Mouse (Mus musculus) heart, postnatal 14 days (tissue): ENCODE data around the gene Muc2. TPM values are rescaled to one million over a fixed set of nuclear protein-coding genes. Genes with fewer than 3 reads are reported as not detected.
A peak's percentile ranks its signal among the peaks of the same experiment; 100 is the strongest.
"Not testable (repeated sequence)": the region's sequence is repeated elsewhere in the genome, so short reads cannot be mapped to it uniquely, and the experiment has no call there.

ENCODE experiments used
- DNase-seq, 2 experiments: peaks; one replicate each; pipeline ENCODE4 v3.0.0; 2021 to 2022
- intact Hi-C: fragments of 180-260 bp; cut with DNase I; formaldehyde crosslinking; loops from one replicate; pipeline ENCODE4 v1.15.1; 2025
- long read RNA-seq, 2 experiments: library from polyadenylated mRNA; stranded (forward); transcript quantifications; one replicate each; pipeline ENCODE4 v2.0.0; 2021
- total RNA-seq, 2 experiments: library from RNA; stranded (reverse); gene quantifications; 2 replicates each; pipeline ENCODE4 v1.2.3; 2021

The Muc2 gene
- total RNA-seq, result under 1 TPM; 0.10 to 0.26 TPM
- long read RNA-seq, experiment 1, result 0 reads
- long read RNA-seq, experiment 2, result 0 reads

DNA sequence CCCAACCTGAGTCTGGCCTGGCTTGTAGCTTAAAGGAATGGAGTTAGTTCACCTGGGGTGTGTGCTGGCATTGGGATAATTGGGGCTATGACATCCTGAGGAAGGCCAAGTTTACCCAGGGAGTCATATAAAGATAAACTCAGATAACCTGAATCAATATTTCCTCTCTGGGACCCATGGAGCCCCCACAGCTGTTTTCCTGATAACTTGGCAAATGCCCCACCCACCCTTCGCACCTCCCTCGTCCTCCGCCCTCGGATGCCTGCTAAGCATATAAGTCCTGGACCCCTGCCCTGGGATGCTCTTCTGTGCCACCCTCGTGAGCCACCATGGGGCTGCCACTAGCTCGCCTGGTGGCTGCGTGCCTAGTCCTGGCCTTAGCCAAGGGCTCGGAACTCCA lies at the start of gene Muc2:
Gene Muc2, plus strand, starts transcription at position 301 of the 400 bp plus-strand sequence.
- DNase-seq, result no peak
- intact Hi-C loops, result no loop called here

DNA sequence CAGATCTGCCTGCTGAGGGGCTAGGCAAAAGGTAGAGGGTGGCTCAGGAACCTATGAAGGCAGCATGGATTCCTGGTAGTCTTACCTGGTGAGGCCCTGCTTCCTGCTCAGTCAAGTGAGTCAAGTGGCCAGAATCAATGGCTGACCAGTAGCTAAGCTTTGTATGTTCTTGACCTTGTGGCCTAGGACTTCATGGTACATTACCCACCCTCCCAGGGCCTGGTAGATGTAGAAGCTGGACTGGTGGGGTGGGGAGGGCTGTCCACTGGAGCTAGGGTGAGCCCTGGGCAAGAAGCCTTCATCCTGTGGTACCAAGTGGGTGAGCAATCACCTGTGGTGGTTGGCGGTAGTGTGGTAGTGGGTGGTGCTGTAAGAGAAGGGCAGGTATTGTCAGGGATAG lies 47.8 kb upstream of the Muc2 start:
- no peak for DNase-seq
- intact Hi-C loops, result no loop called here

- intact Hi-C loops, result no loop called here
- peak; percentile 24 to 45 for DNase-seq
These were observed 47.0 kb upstream of the Muc2 start for GRCm38 (mm10) chr7:141643160-141643559.

GRCm38 (mm10) chr7:141647083-141647482 lies 43.1 kb upstream of the Muc2 start:
- no peak for DNase-seq
- intact Hi-C loops, result no loop called here

- no peak for DNase-seq
- intact Hi-C loops, result no loop called here
These were observed 42.3 kb upstream of the Muc2 start for GRCm38 (mm10) chr7:141647815-141648214.

DNA sequence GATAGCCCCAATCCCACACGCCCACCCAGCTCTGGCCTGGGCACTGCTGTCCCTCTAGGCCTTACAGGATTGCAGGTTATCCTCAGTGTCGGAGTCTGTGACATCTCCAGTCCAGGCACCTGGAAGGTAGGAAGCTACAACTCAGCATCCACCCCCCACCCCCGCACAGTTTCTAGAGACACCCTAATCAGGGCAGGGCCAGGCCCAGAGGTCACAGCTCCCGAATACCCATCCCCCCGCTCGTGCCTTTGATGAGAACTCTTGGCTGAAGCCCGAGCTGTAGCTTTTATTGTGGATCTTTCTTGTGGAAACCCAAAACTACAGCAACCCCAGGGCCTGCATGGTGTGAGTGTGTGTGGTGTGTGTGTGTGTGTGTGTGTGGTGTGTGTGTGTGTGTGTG lies 37.9 kb upstream of the Muc2 start:
- DNase-seq, result no peak
- intact Hi-C loops, result no loop called here

DNA sequence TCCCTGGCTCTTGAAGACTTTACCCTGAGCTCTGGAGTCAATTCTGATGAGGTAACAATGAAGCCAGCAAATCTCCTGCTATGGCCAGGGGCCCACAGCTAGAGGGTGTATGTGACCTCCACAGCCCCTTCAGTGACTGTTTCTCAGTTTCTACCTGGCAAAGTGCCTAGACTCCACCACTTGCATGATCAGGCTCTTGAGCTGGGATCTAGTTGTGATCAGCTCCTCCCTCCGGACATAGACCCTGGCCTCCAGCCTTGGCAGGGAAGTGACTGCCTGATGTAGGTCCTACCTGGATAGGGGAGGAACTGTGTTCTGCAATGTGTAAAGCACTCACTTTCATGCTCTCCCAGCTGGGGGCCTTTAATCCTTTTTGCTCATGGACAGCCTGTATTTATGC lies 29.8 kb upstream of the Muc2 start:
- DNase-seq, result no peak
- intact Hi-C loops, result no loop called here

DNA sequence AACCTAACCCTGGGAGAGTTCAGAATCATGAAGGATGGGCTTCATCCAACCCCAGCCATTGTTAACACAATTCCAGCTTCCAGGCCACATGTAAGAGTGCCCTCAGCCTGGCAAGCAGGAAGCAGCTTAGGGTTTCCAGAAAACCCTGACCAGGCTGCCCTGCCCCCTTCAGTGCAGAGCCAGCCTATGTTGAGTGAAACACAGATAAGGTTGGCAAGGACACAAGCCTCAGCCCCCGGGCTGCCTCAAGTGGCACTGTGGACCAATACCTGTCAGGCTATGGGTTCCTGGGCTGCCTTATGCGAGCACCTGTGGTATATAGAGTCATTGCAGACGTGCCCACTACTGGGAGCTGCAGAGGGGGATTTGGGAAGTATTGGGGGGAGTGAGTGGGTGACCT lies 28.7 kb upstream of the Muc2 start:
- intact Hi-C loops, result no loop called here
- DNase-seq, result peak; percentile 22 to 43

- intact Hi-C loops, result no loop called here
- DNase-seq, result no peak
These were observed 27.9 kb upstream of the Muc2 start for GRCm38 (mm10) chr7:141662223-141662622.

GRCm38 (mm10) chr7:141666190-141666589 lies 23.9 kb upstream of the Muc2 start:
- DNase-seq, result peak; percentile 53 to 62
- intact Hi-C loops, result loop anchor here (2.0 kb wide), 2 partner anchors 137 to 185 kb away; no protein-coding TSS in a partner anchor

DNA sequence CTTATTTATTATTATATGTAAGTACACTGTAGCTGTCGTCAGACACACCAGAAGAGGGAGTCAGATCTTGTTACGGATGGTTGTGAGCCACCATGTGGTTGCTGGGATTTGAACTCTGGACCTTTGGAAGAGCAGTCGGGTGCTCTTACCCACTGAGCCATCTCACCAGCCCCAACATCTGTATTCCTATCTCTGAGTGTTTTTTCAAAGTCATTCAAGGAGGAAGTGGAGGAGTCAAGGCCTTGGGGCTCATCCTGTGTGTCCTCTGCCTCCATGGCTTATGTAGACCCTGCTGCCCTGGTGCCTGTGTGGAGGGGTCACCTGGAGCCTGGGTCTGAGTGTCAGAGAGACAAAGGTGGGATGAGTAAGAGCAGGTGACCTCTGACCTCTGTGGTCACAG lies 21.0 kb upstream of the Muc2 start:
- intact Hi-C loops, result not testable (repeated sequence)

DNA sequence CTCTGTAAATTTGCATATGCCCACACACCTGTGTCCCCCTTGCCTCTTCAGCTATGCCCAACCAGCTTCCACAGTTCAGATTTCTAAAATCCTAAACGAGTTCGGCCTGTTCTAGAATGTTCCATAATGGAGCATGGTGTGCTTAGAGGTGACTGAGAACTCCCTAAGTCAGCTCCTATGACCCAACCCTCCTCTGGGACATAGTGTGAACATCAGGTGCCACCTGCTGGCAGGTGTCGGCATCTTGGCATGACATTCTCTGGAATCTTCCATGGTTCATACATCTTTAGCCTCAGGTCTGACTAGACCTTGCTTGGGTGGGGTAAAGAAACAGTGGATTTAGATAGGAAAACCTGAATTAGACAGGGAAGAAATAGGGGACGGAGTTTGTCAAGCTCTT lies 19.1 kb upstream of the Muc2 start:
- intact Hi-C loops, result no loop called here
- DNase-seq, result peak in 1 of 2 experiments; percentile 16

More for the DNA sequence above, 21.0 kb upstream of the Muc2 start:
- DNase-seq, result not testable (repeated sequence)

- DNase-seq, result no peak
- intact Hi-C loops, result no loop called here
These were observed 18.4 kb upstream of the Muc2 start for GRCm38 (mm10) chr7:141671626-141672291.

DNA sequence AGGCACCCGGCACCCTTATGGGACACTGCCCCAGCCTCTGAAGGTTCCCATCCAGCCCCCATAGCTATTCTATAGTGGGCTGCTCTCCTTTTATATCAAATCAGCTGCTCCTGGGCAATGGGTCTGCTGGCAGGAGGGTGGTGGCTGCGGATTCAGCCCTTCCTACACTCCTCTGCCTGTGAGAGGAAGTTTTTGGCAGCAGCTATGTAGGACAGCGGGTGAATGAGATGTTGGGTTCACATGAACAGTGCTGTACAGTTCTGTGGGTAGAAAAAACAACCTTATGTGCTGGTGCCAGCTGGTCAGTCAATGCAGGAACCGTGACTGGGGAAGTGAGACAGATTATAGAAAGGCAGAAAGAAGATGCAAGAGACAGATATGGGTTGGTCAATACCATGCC lies 11.2 kb upstream of the Muc2 start:
- intact Hi-C loops, result no loop called here

GRCm38 (mm10) chr7:141687330-141687729 lies 2.8 kb upstream of the Muc2 start:
- intact Hi-C loops, result no loop called here
- DNase-seq, result no peak

More for the DNA sequence above, 11.2 kb upstream of the Muc2 start:
- no peak for DNase-seq

DNA sequence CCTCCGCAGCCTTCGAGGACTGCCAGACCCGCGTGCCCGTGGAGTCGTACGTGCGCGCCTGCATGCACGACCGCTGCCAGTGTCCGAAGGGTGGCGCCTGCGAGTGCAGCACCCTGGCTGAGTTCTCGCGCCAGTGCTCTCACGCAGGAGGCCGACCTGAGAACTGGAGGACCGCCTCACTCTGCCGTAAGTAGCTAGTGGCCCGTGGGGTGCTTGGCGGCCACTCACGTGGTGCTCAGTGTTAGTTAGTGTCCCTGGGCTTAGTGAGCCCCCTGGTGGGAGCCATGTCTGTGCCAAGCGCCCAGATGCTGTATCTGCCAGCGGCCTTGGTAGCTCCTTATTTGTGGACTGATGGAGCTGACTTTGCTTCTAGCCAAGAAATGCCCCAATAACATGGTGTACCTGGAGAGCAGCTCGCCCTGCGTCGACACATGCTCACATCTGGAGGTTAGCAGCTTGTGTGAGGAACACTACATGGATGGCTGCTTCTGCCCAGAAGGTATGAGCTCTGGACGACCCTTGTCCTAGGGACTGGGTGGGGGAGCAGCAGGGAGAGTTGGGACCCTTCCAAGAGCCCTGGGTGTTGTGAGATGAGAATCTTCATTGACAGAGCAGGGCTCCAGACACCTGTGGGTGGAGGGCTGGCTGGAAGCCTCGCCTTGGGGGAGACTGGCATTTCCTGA lies 3.6 kb downstream of the Muc2 start:
- peak in 1 of 2 experiments; percentile 10 for DNase-seq
- intact Hi-C loops, result no loop called here

GRCm38 (mm10) chr7:141694274-141694639 lies 4.1 kb downstream of the Muc2 start:
- intact Hi-C loops, result no loop called here
- DNase-seq, result no peak

GRCm38 (mm10) chr7:141696538-141696937 lies 6.4 kb downstream of the Muc2 start:
- no peak for DNase-seq
- intact Hi-C loops, result no loop called here

DNA sequence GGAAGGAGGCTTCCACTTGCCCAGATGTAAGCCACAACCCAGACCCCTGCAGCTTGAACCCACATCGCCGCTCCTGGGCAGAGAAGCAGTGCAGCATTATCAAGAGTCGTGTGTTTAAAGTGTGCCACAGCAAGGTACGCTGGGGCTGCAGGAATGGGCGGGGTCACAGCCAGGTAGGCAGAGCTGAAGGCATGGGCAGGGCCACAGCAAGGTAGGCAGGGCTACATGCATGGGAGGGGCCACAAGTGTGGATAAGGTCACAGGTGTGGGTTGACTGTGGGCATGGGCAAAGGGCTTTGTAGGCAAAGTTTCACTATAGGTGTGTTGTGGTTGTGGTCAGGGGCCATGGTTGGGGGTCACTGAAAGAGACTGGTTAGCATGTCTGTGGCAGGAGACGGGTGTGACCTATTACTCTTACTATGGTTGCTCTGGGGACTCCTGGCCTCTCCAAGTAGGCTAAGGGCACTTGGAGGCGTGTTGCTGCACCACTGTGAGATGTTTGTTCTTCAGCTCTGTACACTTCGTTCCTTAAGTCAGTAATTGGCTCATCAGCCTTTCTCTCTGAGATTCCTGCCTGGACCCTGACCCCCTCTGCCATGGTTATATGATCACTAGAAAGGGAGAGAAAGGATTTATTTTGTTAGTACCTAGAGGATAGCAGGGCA lies 9.5 kb downstream of the Muc2 start:
- intact Hi-C loops, result no loop called here
- DNase-seq, result no peak

DNA sequence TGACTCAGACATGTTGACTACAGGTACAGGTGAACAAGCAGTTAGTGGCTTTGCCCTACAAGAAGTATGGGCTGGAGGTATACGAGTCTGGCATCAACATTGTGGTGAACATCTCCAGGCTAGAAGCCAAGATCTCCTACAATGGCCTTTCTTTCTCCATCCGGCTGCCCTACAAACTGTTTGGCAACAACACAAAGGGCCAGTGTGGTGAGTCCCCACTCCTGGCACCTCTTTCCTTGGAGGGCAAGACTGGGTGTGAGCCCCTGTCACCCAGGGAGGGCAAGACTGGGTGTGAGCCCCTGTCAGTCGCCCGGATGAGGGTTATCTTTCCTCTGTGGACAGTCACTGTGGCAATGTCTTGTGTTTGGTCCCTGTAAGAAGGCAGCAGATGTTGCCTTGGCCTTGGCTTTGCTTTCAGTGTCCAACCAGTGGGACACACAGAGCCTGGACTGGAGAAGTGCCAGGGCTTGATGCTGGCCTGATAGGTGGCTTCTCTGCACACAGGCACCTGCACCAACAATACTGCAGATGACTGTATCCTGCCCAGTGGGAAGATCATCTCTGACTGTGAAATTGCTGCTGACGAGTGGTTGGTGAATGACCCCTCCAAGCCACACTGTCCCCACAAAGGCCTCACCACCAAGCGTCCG lies 57.4 kb downstream of the Muc2 start:
- intact Hi-C loops, result no loop called here

DNA sequence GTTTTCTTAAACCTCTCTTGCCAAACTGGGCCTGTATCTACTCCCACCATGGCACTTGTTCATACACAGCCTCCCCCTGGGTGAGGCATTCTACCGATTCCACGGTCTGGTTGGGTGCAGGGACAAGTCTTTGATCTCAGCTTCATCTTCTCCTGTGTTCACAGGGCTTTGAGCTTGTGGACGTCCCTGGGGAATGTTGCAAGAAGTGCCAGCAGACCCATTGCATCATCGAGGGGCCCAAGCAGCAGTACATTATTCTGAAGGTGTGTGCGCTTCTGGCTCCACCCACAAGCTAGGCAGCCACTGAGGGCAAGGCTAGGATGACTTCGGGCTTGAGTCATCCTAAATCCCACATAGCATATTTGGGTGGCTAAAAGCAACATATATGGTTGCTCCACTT lies 62.4 kb downstream of the Muc2 start:
- intact Hi-C loops, result no loop called here
- DNase-seq, result no peak

More for the DNA sequence above, 57.4 kb downstream of the Muc2 start:
- no peak for DNase-seq
